Mouse (Mus musculus): ENCODE measurements around the gene Iqcn. TPM values are rescaled to one million over a fixed set of nuclear protein-coding genes. Genes with fewer than 3 reads are reported as not detected.

Gene Iqcn
- polyA plus RNA-seq, 1 experiment from 2014 or later: not detected

DNA sequence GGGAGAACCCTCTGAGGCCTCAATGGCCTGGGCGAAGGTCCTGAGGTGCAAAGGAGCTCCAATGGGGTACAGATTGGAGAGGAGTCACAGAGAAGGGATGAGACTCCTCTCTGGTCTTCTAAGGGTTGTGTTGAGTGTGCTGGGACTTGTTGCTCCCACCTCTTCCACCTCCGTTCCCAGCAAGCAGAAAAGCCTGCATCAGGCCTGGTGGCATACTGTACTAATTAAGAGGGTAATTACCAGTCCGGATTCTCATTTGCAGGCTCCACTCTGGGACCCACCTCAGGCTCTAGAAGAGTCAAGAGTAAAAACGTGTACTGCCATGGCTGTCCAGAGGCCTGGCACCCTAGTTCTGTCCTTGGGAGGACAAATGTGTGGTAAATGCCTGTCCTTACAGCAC, 6.3 kb upstream of the Iqcn start:
- Histone ChIP-seq H3K27ac (peak overlapping the region; percentile 77), H3K4me3 (peak overlapping the region; percentile 17)

DNA sequence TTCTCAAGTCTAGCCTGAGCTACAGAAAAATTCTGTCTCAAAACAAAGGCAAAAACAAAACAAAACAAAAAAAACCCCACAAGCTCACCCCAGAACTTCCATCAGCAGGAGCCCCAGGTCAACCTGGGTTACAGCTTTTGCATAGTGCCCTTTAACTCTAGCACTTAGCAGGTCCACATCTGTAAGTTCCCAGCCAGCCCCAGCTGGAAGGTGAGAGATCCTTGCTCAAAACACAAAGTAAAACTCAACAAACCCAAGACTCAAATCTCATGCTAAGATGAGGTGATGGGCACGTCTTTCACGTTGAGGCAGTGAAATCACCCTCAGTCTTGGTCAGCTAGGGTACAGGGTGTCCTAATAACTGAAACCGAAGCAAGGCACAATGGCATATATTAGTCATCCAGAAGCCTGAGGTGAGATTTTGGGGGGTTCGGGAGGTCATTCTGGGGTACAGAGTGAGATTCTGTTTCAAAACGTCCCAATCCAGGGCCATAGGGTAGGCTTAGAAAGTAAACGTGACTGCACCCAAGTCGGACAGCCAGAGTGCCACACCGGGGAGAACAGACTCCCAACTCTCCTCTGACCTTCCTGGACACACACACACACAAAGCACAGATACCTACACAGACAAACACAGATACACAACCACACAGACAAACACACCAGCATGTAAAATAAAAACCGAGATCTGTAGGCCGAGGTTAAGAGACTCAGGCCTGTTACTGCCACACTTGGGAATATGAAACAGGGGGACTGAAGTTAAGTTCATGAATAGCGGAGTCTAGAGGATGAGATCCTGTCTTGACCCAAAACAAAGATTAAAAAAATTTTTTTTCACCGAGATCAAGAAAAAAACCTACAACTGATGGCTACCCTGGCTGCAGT, 5.6 kb upstream of the Iqcn start:
- Histone ChIP-seq H3K36me3 (0 out of 2 replicates have a peak, but pooled peaks cover 2% of the 10 kb centered on the region), H3K27ac (peak overlapping the region; percentile 98), H3K27me3 (no peaks in the 10 kb centered on the region), H3K4me1 (peaks cover 50% of the 10 kb centered on the region), H3K4me3 (peak overlapping the region; percentile 99), H3K9me3 (replicated peaks) (no peaks in the 10 kb centered on the region), H3K9ac (peak overlapping the region; percentile 60), H3K4me2 (replicated peaks) (peak overlapping the region; percentile 68)
- no peak for ATAC-seq (ENCODE audit: low FRiP score)
- 72% methylated on average over 12 of the region's 12 CpGs for WGBS

More for the DNA sequence above, 6.3 kb upstream of the Iqcn start:
- no peaks in the 10 kb centered on the region for H3K36me3 ChIP-seq
- ATAC-seq (ENCODE audit: low FRiP score): no peak
- peaks cover 48% of the 10 kb centered on the region for H3K4me1 ChIP-seq
- H3K4me2 ChIP-seq (replicated peaks): peak overlapping the region; percentile 55
- 38% methylated on average over 4 of the region's 4 CpGs for WGBS
- no peaks in the 10 kb centered on the region for H3K27me3 ChIP-seq
- H3K9ac ChIP-seq: peak overlapping the region; percentile 56
- no peaks in the 10 kb centered on the region for H3K9me3 ChIP-seq (replicated peaks)

DNA sequence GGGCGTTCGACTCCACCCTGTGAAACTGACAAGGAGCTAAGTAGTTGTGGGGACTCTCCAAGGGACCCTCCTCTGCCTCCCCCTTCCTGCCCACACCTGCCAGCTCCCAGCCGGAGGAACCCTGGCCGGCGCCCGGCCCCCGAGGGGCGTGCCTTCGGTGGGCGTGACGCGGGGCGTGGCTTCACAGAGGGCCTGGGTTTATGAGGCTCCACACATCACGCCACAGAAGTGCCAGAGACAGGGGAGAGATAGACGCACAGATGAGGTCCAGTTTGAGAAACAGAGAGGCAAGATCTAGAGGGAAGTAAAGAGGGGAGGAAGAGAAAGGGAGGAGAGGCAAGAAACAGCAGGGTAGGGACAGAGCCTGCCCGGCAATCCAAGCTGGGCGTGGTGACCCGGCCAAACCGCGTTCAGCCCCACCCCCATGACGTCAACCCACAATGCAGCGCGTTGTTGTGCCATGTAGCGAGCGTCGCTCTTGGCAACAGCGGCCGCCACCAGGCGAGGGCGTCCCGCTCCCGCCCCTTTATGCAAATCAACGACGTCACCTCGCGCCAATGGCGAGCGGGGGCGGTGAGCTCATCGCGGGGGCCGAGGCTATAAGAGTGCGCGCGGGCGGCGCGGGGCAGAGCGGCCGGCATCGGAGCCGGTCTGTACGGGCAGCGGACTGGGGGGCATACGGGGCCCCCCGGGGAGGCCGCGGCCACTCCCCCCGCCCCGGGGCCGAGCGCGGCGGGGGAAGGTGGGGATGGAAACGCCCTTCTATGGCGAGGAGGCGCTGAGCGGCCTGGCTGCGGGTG, 4.7 kb upstream of the Iqcn start, which contains the start of gene Jund:
TSS of gene Jund (plus strand) at position 640 of the 800 bp plus-strand sequence.
- peak; percentile 89 for ATAC-seq (ENCODE audit: low FRiP score)
- peak within 1 kb of the TSS; percentile 98 for H3K27ac ChIP-seq
- under 1% methylated on average over 55 of the region's 69 CpGs for WGBS
- H3K4me3 ChIP-seq: peak within 1 kb of the TSS; percentile 99
- peak within 1 kb of the TSS; percentile 68 for H3K4me2 ChIP-seq (replicated peaks)
- H3K9me3 ChIP-seq (replicated peaks): no peaks in the 10 kb centered on the region
- H3K36me3 ChIP-seq: peaks cover 11% of the 10 kb centered on the region
- H3K9ac ChIP-seq: peak within 1 kb of the TSS; percentile 100
- no peaks in the 10 kb centered on the region for H3K27me3 ChIP-seq
- peaks cover 57% of the 10 kb centered on the region for H3K4me1 ChIP-seq

DNA sequence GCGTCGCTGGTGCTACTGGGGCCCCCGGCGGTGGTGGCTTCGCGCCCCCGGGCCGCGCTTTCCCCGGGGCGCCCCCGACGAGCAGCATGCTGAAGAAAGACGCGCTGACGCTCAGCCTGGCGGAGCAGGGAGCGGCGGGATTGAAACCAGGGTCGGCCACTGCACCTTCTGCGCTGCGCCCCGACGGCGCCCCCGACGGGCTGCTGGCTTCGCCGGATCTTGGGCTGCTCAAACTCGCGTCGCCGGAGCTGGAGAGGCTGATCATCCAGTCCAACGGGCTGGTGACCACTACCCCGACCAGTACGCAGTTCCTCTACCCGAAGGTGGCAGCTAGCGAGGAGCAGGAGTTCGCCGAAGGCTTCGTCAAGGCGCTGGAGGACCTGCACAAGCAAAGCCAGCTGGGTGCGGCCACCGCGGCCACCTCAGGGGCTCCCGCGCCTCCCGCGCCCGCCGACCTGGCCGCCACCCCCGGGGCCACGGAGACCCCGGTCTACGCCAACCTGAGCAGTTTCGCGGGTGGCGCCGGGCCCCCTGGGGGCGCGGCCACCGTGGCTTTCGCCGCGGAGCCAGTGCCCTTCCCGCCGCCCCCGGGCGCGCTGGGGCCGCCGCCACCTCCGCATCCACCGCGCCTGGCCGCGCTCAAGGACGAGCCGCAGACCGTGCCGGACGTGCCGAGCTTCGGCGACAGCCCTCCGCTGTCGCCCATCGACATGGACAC, 4.0 kb upstream of the Iqcn start:
- Histone ChIP-seq H3K9me3 (replicated peaks) (no peaks in the 10 kb centered on the region), H3K27me3 (no peaks in the 10 kb centered on the region), H3K4me1 (peaks cover 59% of the 10 kb centered on the region), H3K36me3 (peaks cover 15% of the 10 kb centered on the region), H3K9ac (peak overlapping the region; percentile 100), H3K27ac (peak overlapping the region; percentile 98), H3K4me2 (replicated peaks) (peak overlapping the region; percentile 68), H3K4me3 (peak overlapping the region; percentile 99)
- under 1% methylated on average over 89 of the region's 89 CpGs for WGBS
- peak; percentile 20 for ATAC-seq (ENCODE audit: low FRiP score)

DNA sequence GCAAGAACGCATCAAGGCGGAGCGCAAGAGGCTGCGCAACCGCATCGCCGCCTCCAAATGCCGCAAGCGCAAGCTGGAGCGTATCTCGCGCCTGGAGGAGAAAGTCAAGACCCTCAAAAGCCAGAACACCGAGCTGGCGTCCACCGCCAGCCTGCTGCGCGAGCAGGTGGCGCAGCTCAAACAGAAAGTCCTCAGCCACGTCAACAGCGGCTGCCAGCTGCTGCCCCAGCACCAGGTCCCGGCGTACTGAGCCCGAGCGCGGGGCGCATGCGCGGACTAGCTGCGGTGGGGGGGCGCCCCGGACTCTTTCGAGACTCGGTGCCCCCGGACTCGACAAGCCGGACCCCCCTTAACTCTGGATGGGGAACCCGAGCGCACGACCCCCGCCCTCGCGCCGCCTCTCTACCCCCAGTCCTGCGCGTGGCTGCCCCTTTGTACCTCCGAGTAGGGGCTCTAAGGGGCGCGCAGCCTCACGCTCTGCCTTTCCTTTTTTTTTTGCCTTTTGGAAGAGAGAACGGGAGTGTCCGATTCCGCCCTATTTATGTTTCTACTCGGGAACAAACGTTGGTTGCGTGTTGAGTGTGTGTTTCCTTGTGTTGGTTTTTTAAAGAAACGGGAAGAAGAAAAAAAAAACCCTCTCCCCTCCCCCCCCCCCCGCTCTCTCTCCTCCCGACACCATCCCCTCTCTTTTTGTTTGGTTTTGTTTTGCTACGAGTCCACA, 3.3 kb upstream of the Iqcn start:
- Histone ChIP-seq H3K27me3 (no peaks in the 10 kb centered on the region), H3K9me3 (replicated peaks) (no peaks in the 10 kb centered on the region), H3K4me1 (peaks cover 59% of the 10 kb centered on the region), H3K36me3 (peaks cover 15% of the 10 kb centered on the region), H3K9ac (peak overlapping the region; percentile 100), H3K4me3 (peak overlapping the region; percentile 99), H3K4me2 (replicated peaks) (peak overlapping the region; percentile 68), H3K27ac (peak overlapping the region; percentile 98)
- under 1% methylated on average over 58 of the region's 59 CpGs for WGBS
- ATAC-seq (ENCODE audit: low FRiP score): no peak

DNA sequence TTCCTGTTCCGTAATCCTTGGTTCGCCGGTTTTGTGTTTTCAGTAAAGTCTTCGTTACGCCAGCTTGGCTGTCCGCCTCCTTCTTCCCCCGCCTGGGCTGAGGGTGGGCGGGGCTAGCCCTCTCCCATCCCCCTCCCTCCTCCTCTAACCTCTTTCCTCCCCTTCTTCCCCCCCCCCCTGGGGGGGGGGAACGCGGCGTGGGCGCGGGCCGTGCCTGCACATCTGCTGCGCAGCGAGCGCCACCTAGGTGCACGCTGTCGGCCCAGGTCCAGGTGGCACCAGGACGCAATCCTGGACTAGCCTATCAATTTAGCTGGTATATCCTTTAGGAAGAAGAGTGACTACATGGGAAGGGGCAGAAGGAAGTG, 2.7 kb upstream of the Iqcn start:
- peak overlapping the region; percentile 100 for H3K9ac ChIP-seq
- peaks cover 54% of the 10 kb centered on the region for H3K4me1 ChIP-seq
- under 1% methylated on average over 20 of the region's 20 CpGs for WGBS
- peak overlapping the region; percentile 68 for H3K4me2 ChIP-seq (replicated peaks)
- H3K36me3 ChIP-seq: peaks cover 15% of the 10 kb centered on the region
- no peaks in the 10 kb centered on the region for H3K9me3 ChIP-seq (replicated peaks)
- peak; percentile 24 for ATAC-seq (ENCODE audit: low FRiP score)
- H3K27ac ChIP-seq: peak overlapping the region; percentile 98
- H3K4me3 ChIP-seq: peak overlapping the region; percentile 99
- no peaks in the 10 kb centered on the region for H3K27me3 ChIP-seq

DNA sequence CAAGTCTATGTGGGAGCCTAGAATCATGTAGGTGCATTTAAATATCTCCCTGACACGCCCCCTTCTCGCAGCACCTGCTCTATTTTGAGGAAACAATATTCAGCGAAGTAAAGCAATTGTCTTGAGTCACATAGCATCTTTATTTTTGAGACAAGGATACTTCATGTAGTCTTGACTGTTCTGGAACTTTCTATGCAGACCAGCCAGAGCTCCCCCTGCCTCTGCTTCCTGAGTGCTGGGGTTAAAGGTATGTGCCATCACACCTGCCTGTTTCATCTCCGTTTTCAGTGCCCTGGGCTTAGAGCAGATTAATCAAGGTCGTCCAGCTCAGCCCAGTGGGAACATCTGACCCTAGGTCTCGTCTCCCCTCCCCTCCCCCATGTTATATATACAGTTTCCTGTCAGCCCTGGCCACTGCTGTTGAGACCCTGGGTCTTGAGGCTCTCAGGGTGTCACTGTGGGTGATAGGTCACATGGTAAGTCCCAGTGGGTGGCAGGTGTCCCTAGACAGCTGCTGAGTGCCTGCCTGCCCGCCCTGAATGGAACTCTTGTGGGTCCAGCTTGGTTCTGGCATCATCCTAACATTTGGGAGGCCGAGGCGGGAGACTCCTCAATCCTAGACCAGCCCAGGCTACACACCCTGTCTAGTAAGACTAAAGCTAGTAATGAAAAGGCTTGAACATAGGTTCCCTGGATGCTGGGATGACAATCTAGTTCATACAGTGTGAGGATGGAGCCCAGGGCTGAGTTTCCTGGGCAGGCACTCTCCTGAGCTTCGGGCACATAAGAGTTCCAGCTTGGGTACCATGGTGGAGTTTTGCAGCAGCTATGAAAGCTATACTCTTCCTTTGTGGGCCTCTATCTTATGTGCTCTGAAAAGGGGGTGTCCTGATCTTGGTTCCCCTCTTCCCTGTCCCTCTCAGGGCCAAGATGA, 1.9 kb upstream of the Iqcn start:
- no peak; the same call in 1 of the 2 replicates for ATAC-seq (ENCODE audit: low FRiP score)
- H3K4me1 ChIP-seq: peaks cover 46% of the 10 kb centered on the region
- WGBS: 53% methylated on average over 10 of the region's 10 CpGs

DNA sequence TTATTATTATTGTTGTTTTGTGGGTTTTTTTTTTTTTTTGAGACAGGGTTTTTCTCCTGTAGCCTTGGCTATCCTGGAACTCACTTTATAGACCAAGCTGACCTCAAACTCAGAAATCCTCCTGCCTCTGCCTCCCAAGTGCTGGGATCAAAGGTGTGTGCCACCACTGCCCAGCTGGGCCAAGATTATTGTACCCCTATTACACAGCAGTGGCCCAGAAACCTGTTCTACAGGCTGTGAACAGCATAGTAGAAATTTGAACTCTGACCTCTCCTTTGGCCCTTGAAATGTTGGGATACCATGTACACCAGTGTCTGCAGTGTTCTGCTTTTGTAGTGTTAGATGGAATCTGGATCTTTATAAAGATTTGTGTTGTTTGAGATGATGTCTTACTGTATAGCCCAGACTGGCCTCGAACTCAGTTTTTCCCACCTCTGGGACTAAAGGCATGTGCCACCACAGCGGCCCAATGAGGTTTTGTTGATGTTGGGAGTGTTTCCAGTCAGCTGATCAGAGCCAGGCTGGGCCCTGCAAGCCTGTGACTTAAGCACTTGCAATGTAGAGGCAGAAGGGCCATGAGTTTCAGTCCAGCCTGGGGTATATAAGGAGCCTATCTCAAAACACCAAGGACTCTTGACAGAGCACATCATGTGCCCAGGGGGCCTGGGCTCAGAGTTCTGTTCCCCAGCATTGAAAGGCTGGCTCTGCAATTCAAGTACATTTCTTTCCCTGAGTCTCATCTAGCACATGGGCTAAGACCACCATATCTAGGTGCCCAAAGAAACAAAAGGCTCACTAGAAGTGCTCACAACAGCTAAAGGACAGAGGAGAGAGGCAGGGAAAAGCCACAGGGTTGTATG, 1.0 kb upstream of the Iqcn start:
- Histone ChIP-seq H3K4me1 (peaks cover 37% of the 10 kb centered on the region), H3K9ac (no peak overlapping the region), H3K27ac (no peak overlapping the region), H3K36me3 (peaks cover 18% of the 10 kb centered on the region), H3K27me3 (no peaks in the 10 kb centered on the region), H3K4me2 (replicated peaks) (peak overlapping the region; percentile 68), H3K4me3 (no peak overlapping the region), H3K9me3 (replicated peaks) (no peaks in the 10 kb centered on the region)
- WGBS: 81% methylated on average over 2 of the region's 2 CpGs
- no peak for ATAC-seq (ENCODE audit: low FRiP score)

More for the DNA sequence above, 1.9 kb upstream of the Iqcn start:
- no peaks in the 10 kb centered on the region for H3K27me3 ChIP-seq
- peak overlapping the region; percentile 68 for H3K4me2 ChIP-seq (replicated peaks)
- peak overlapping the region; percentile 98 for H3K27ac ChIP-seq
- H3K9ac ChIP-seq: peak overlapping the region; percentile 100
- H3K36me3 ChIP-seq: peaks cover 15% of the 10 kb centered on the region
- peak overlapping the region; percentile 99 for H3K4me3 ChIP-seq
- H3K9me3 ChIP-seq (replicated peaks): no peaks in the 10 kb centered on the region

DNA sequence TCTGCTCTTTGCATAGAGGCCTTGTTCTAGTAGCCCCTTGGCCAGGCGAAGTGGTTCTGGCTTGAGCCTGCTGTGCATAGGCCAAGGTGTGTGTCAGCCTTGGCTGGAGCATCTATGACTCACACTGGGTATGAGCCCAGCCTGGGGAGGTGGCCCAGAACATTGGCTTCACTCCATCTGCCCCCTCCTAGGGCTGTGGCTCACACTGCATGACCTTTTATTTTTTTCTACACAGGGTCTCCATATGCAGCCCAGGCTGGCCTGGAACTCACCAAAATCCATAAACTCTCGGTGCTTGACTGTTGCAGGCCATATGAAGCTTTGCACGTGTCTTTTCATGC, 445 bp upstream of the Iqcn start:
- peaks cover 32% of the 10 kb centered on the region for H3K4me1 ChIP-seq
- H3K9ac ChIP-seq: no peak overlapping the region
- no peaks in the 10 kb centered on the region for H3K27me3 ChIP-seq
- no peaks in the 10 kb centered on the region for H3K9me3 ChIP-seq (replicated peaks)
- ATAC-seq (ENCODE audit: low FRiP score): no peak
- 86% methylated on average over 3 of the region's 3 CpGs for WGBS
- H3K4me3 ChIP-seq: no peak overlapping the region
- H3K4me2 ChIP-seq (replicated peaks): no peak overlapping the region
- H3K36me3 ChIP-seq: peaks cover 18% of the 10 kb centered on the region
- H3K27ac ChIP-seq: no peak overlapping the region

DNA sequence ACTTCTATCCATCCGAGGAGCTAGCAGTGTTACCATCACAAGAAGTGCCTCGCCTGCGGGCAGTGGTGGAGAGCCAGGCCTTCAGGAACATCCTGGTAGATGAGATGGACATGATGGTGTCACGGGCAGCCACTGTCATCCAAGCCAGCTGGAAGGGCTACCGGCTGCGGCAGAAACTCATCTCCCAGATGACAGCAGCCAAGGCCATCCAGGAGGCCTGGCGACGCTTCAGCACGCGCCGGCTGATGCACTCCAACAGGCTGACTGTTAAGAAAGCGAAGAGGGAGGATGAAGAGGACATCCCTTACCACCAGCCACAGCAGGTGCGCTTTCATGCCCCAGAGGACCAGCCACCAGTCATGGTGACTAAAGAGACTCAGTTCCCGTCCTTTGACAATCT, 5.0 kb downstream of the Iqcn start:
- H3K4me2 ChIP-seq (replicated peaks): no peak overlapping the region
- no peak overlapping the region for H3K9ac ChIP-seq
- H3K4me3 ChIP-seq: no peak overlapping the region
- H3K4me1 ChIP-seq: peaks cover 4% of the 10 kb centered on the region; the same call in 1 of the 2 replicates
- peaks cover 10% of the 10 kb centered on the region for H3K36me3 ChIP-seq
- no peak overlapping the region for H3K27ac ChIP-seq
- 0 out of 2 replicates have a peak, but pooled peaks cover 7% of the 10 kb centered on the region for H3K27me3 ChIP-seq
- ATAC-seq (ENCODE audit: low FRiP score): no peak
- H3K9me3 ChIP-seq (replicated peaks): no peaks in the 10 kb centered on the region
- WGBS: 86% methylated on average over 14 of the region's 14 CpGs

Data from hindbrain, embryonic 12.5 days (tissue).